Mouse (Mus musculus): Measurements from ENCODE around the gene Cemip.

DNA sequence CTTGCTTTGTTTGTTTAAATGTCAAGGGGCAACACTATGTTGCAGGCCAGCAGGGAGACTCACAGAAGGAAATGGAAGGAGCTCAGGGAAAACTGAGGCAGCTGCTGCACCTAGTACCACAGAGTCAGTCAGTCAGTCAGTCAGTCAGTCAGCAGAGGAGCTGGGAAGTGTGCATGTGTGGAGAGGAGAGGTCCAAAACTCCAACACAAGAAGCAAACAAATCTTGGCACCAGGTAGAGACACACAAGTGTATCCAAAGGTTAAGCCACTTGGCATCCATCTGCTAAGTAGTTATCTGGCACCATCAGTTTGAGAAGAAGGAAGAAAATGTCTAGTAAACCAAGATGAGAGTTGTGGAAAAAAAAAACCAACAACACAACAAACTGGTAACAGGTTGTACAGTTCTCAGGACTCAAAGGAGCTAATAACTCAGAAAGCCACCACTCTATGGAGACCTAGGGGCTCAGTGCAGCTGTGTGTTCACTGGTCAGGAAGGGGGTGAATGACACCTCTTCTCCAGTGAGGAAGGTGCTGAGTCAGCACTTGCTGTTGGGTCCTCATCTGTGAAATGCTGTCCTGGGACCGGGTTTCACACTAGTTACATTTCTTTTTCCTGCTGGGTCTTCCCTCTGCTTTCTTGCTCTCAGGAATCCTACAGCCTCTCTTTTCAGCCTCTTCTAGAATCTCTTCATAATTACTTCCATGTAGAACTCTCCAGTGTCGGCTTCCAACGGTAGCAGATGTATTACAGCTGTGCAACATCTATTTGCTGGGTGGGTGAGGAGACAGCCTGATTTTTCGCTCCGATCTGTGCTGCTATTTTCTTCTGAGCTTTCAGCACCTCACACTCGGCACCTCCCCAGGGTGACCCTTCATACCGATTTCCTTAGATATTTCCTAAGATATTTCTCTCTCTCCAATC is 30.6 kb upstream of the Cemip start:
- TF ChIP-seq CTCF (IDR thresholded peaks at IDR 0.05; ENCODE audit: low read depth) = no peak
- TF ChIP-seq EP300 (IDR thresholded peaks at IDR 0.05; ENCODE audit: low read depth) = no peak
